Mouse (Mus musculus) hematopoietic multipotent progenitor cell, adult 10-12 weeks (in vitro differentiated cells): ENCODE data around the gene Ttc41. TPM values are rescaled to one million over a fixed set of nuclear protein-coding genes. Genes with fewer than 3 reads are reported as not detected.

Experiments used
- polyA plus RNA-seq: library from polyadenylated mRNA; stranded (reverse); fragments of >175 nt; gene quantifications from 2 replicates; pipeline ENCODE4 v1.2.3, GENCODE M21; 2012; ENCODE audit warnings: low replicate concordance

The Ttc41 gene
- polyA plus RNA-seq: 0.09 and 0.10 TPM in 2 replicates

GRCm38 (mm10) chr10:86705318-86705921 is at the start of gene Ttc41, which contains the start of gene Hsp90b1:
Gene Ttc41, plus strand, starts transcription at chr10:86705811.
Gene Hsp90b1, minus strand, starts transcription at chr10:86705509.

GRCm38 (mm10) chr10:86763672-86764071 is 58.1 kb downstream of the Ttc41 start, which contains the start of gene Gm49358:
Gene Gm49358, plus strand, starts transcription at chr10:86763972.

DNA sequence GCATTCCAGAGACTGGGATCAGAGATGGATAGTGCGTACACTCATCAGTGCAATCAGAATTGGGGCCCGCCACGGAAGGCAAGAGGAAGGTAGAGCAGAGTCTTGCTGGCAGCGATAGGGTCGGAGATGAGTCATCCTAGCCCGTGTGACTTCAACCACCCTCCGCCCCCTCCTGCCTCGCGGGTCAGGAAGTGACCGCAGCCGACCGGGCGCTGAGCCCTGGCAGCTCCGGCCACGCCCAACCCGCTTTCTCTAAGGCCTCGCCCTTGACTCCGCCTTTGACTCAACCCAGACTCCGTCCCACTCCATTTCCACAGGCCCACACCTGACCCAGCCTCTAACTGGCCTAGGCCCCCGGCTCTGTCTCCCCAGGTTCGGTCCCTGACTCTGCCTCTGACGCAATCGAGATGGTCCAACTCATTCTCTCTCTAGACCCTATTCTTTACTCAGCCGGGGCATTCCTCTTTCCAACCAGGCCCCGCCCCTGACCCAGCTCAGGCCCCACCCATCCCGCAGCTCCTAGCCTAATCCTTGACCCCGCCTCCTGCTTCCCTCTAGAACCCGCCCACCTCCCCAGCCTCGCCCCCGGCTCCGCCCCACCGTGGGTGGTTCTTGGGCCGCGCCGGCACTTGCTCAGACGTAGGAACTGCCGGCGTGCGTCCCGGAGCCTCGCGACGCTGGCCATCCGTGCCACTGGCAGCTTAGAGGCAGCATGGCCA is 72.9 kb downstream of the Ttc41 start, which contains the start of gene Nt5dc3:
Gene Nt5dc3, plus strand, starts transcription at position 608 of the 719 bp plus-strand sequence.

Other genes with a start within 250 kb of the Ttc41 start
- 0.11 and 1.5 TPM in 2 replicates for gene Syn3, start 206.9 kb upstream of the Ttc41 start, polyA plus RNA-seq
- gene Hsp90b1, start 302 bp upstream of the Ttc41 start, polyA plus RNA-seq: 27.1 and 49.8 TPM in 2 replicates
- not detected in 2 replicates for gene Gm49358, start 58.2 kb downstream of the Ttc41 start, polyA plus RNA-seq
- gene Nt5dc3, start 73.2 kb downstream of the Ttc41 start, polyA plus RNA-seq: 2.1 and 5.1 TPM in 2 replicates